Mouse (Mus musculus) urinary bladder, postnatal 0 days (tissue): Measurements from ENCODE around the gene Mgat5. TPM values are rescaled to one million over a fixed set of nuclear protein-coding genes. Genes with fewer than 3 reads are reported as not detected.

Source experiments
- polyA plus RNA-seq: library from polyadenylated mRNA; unstranded; fragments of >200 nt; fragmentation: Nextera tagmentation; extraction: Ambion mirVana; gene quantifications from 2 replicates; pipeline ENCODE4 v1.2.1, GENCODE M21; 2015

Gene Mgat5
- polyA plus RNA-seq: 1.8 and 2.4 TPM in 2 replicates

DNA sequence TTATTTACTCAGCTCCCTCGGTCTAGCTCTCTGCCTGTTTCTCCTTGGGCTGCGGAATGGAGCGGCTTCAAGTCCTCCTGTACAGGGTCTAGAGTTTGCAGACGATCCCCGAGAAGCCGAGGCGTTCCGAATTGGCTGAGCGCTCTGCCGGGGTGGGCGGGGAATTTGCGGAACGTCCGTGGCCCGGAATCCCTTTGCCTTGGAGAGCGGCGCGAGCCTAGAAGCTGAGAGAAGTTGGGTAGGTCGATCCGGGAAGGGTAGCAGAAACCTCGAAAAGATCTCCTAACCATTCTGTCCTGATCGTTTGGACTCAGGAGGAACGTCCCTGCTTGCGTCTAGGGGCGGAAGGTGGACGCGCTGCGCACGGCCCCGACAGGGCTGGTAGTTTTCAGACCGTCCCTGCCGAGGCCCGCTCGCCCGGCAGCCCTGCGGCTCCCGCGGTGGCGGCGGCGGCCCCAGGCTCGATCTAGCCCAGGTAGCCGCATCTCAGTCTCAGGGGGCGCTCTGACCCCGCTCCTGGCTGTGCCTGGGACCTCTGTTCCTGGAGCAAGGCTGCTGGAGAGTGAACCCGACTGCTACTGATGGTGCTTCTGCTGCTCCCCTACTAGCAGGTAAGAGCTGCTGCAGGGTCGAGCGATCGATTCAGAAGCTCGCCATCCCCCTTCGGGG lies at the start of gene Mgat5:
Mgat5 (plus strand) TSS at position 199 of the 669 bp plus-strand sequence.

